Mouse (Mus musculus): ENCODE results near the gene Mcm7. TPM values are rescaled to one million over a fixed set of nuclear protein-coding genes. Genes with fewer than 3 reads are reported as not detected.

The Mcm7 gene
- polyA plus RNA-seq (2012; rRNA removed) = 65.8 and 67.1 TPM in 2 replicates

DNA sequence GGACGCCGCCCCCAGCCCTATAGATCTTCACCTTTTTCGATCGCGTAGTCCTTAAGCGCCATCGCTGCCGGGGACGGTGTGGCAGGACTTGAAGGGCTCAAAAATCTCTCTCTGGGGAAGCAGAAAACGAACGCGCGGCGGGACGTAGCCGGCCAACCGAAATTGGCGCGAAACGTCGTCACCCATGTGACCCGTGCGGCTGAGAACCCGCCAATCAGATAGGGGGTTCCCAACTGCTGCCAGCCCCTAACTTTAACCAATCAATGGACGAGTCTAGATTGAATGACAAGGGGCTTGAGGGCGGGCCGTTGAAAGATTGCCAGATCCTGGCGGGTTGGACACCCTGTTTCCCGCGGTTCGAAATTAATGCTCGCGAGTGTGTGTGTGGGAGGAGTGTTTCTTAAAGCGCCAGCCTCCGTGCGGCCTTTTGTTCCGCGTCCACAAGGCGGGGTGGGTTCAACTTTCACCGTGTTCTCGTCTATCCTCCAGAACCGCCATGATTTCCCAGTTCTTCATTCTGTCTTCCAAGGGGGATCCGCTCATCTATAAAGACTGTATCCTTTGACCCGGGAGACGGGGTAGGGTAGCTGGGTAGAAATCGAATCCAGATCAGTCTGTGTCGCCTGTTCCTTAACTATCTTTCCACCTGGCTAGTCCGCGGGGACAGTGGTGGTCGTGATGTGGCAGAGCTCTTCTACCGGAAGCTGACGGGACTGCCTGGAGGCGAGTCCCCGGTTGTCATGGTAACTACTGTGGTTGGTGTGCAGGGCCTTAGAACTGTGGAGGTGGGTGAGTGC is at the start of gene Mcm7, which contains the start of gene Ap4m1:
Mcm7 (minus strand) TSS at position 728 of the 797 bp plus-strand sequence.
Ap4m1 (plus strand) TSS at position 308 of the 797 bp plus-strand sequence.

GRCm38 (mm10) chr5:138193771-138194727 is 21.8 kb upstream of the Mcm7 start, which contains the start of gene Mblac1:
Gene Mblac1 (plus strand): TSS chr5:138194314.

GRCm38 (mm10) chr5:138186950-138187638 is 14.9 kb upstream of the Mcm7 start, which contains the start of the genes Taf6 and Cnpy4:
Gene Taf6 (minus strand): TSS chr5:138187451.
Gene Cnpy4 (plus strand): TSS chr5:138187485.

DNA sequence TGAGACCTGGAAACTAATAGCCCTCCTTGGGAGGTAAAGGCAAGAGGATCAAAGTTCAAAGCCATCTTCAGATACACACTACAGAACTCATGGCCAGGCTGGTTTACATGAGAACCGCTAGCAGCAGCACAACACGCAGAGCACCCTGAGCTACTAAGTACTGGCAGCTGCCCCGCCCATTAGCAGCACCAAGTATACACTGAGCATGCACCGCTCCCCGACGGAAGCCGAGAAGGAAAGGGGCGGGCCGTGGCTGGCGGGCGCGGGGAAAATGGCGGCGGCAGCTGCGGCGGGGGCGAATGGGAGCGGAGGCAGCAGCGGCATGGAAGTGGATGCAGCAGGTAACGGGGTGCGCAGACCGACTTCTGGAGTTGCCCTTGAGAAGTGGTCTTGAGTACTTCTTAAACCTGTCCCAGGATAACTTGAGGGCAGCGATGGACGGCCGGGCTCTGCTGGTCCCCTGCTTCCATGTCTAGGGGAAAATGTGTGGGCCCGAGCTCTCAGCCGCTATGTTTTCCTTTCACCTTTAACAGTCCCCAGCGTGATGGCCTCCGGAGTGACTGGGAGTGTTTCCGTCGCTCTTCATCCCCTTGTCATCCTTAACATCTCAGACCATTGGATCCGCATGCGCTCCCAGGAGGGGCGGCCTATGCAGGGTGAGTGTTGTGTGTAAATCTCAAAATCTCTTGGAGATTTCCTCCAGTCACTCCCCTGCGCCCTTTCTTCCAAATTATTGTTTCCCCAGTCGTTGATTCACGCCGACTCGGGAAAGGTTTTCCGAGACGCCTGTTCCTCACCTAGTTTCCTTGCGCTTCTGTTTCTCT is 11.2 kb downstream of the Mcm7 start, which contains the start of gene Cops6:
Cops6 (plus strand) TSS at position 230 of the 824 bp plus-strand sequence.

DNA sequence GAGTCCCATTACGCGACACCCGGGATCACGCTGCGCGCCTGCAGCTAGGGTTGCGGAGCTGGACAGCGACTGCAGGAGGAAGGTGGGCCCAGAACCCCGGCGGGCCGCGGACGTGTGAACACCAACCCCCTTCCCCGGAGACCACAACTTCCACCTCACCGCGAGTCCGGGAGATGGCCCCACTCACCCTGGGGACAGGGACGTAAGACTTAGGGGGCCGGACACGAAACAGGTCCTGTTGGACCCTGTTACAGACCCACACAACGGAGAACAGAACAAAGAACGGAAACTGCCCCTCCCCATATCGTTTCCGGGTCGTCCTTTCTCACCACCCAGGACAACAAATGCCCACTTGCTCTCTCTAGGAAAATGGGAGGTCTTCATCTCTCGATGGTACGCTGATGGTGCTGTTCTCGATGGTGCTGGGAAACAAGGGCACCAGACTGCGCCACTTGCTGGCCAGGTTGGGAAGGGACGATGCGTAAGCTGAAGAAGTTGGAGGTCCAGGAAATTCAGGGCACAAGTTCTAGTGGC is 16.7 kb downstream of the Mcm7 start, which contains the start of gene Zfp113:
Zfp113 (minus strand) TSS at position 302 of the 534 bp plus-strand sequence.

DNA sequence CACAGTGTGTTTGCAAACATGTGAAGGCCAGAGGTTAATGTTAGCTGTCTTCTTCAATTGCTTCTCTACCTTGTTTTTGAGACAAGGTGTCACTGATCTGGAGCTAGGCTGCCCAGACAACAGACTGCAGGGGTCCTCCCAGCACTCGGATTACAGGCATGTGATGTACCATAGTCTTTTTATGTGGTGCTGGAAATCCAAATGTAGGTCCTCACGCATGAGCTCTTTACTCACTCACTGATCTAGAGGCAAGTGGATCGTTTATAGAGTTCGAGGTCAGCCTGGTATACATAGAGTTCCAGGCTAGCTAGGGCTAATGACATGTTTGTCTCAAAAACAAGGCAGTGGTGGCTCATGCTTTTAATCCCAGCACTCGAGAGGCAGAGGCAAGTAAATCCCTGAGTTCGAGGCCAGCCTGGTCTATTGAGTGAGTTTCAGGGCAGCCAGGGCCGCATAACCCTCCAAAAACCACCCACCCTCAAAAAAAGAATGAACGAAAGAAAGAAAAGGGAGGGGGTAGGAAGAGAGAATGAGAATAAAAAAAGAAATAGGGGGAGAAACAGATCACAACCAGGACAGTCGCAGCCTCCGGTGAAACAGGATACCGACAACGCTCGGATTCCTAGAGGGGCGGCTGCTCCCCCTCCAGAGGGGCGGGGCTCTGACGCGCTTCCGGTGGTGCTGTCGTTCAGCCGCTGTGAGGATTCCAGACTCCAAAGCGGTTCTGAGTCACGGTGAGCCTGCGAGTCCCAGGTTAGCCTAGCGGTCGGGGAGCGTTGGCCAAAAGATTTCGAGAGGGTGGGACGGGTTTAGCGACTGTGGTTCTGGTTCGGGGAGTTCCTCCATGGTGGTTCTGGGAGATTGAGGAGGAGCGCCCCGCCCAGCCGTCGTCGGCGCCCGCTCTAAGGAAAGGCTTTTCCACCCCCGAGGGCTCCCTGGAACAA is 55.7 kb downstream of the Mcm7 start, which contains the start of gene Zscan21:
Zscan21 (plus strand) TSS at position 649 of the 944 bp plus-strand sequence.

Other genes starting within 250 kb of the Mcm7 start
- 0.30 and 0.49 TPM in 2 replicates for gene Gjc3, start 209.3 kb downstream of the Mcm7 start, polyA plus RNA-seq (2012; rRNA removed)
- 584 and 631 TPM in 2 replicates for gene Azgp1, start 190.9 kb downstream of the Mcm7 start, polyA plus RNA-seq (2012; rRNA removed)
- gene Smok3a, start 151.2 kb downstream of the Mcm7 start, polyA plus RNA-seq (2012; rRNA removed) = not detected in 2 replicates
- 0.01 TPM in 1 of 2 replicates, not detected in the other for gene Smok3b, start 151.0 kb downstream of the Mcm7 start, polyA plus RNA-seq (2012; rRNA removed)
- gene Smok3c, start 119.2 kb downstream of the Mcm7 start, polyA plus RNA-seq (2012; rRNA removed) = not detected in 2 replicates
- gene Zkscan1, start 87.3 kb downstream of the Mcm7 start, polyA plus RNA-seq (2012; rRNA removed) = 2.9 and 3.0 TPM in 2 replicates
- 10.0 and 10.6 TPM in 2 replicates for gene Zscan21, start 55.5 kb downstream of the Mcm7 start, polyA plus RNA-seq (2012; rRNA removed)
- 1.4 and 1.6 TPM in 2 replicates for gene Zfp113, start 16.7 kb downstream of the Mcm7 start, polyA plus RNA-seq (2012; rRNA removed)
- 113 and 134 TPM in 2 replicates for gene Cops6, start 11.4 kb downstream of the Mcm7 start, polyA plus RNA-seq (2012; rRNA removed)
- gene Ap4m1, start 420 bp downstream of the Mcm7 start, polyA plus RNA-seq (2012; rRNA removed) = 10.2 and 11.1 TPM in 2 replicates
- gene Taf6, start 15.0 kb upstream of the Mcm7 start, polyA plus RNA-seq (2012; rRNA removed) = 23.8 and 24.7 TPM in 2 replicates
- gene Cnpy4, start 15.1 kb upstream of the Mcm7 start, polyA plus RNA-seq (2012; rRNA removed) = 6.9 TPM in 2 replicates
- 1.7 and 1.8 TPM in 2 replicates for gene Mblac1, start 21.9 kb upstream of the Mcm7 start, polyA plus RNA-seq (2012; rRNA removed)
- gene Nxpe5, start 53.5 kb upstream of the Mcm7 start, polyA plus RNA-seq (2012; rRNA removed) = 0.12 and 0.16 TPM in 2 replicates
- gene Lamtor4, start 83.1 kb upstream of the Mcm7 start, polyA plus RNA-seq (2012; rRNA removed) = 59.3 and 63.4 TPM in 2 replicates
- 20.7 and 25.8 TPM in 2 replicates for gene BC037034, start 91.6 kb upstream of the Mcm7 start, polyA plus RNA-seq (2012; rRNA removed)
- gene Gal3st4, start 100.4 kb upstream of the Mcm7 start, polyA plus RNA-seq (2012; rRNA removed) = 0.02 TPM in 2 replicates
- gene Gm43720, start 107.5 kb upstream of the Mcm7 start, polyA plus RNA-seq (2012; rRNA removed) = not detected in 2 replicates
- gene Gpc2, start 107.6 kb upstream of the Mcm7 start, polyA plus RNA-seq (2012; rRNA removed) = 1.5 and 2.1 TPM in 2 replicates
- gene Stag3, start 107.8 kb upstream of the Mcm7 start, polyA plus RNA-seq (2012; rRNA removed) = 1.8 and 2.9 TPM in 2 replicates
- 0.51 and 0.54 TPM in 2 replicates for gene Pvrig, start 169.5 kb upstream of the Mcm7 start, polyA plus RNA-seq (2012; rRNA removed)

Data from liver, embryonic 18 days (tissue).